Mouse (Mus musculus) spleen, postnatal 4 days (tissue): Measurements from ENCODE around the gene Ralgds.
A peak's percentile ranks its signal among the peaks of the same experiment; 100 is the strongest.

ENCODE experiments used
- DNase-seq, 2 experiments: peaks; one replicate each; pipeline ENCODE4 v3.0.0; 2022; ENCODE audit warnings: low spot score in 2 of 2

Gene Ralgds

GRCm38 (mm10) chr2:28532938-28533771 lies 20.2 kb downstream of the Ralgds start:
- peak; percentile 75 to 85 for DNase-seq

GRCm38 (mm10) chr2:28533901-28534435 lies 21.0 kb downstream of the Ralgds start:
- no peak for DNase-seq

- no peak for DNase-seq
Observed at GRCm38 (mm10) chr2:28534436-28535262, 21.7 kb downstream of the Ralgds start.

GRCm38 (mm10) chr2:28535263-28535540 lies 22.3 kb downstream of the Ralgds start:
- no peak for DNase-seq

- no peak for DNase-seq
Observed at GRCm38 (mm10) chr2:28535650-28536049, 22.7 kb downstream of the Ralgds start.

GRCm38 (mm10) chr2:28536166-28536565 lies 23.2 kb downstream of the Ralgds start:
- no peak for DNase-seq

GRCm38 (mm10) chr2:28536766-28537633 lies 24.1 kb downstream of the Ralgds start:
- DNase-seq: no peak

GRCm38 (mm10) chr2:28537634-28537920 lies 24.7 kb downstream of the Ralgds start:
- no peak for DNase-seq

GRCm38 (mm10) chr2:28537995-28538816 lies 25.3 kb downstream of the Ralgds start:
- no peak for DNase-seq

GRCm38 (mm10) chr2:28538817-28539128 lies 25.8 kb downstream of the Ralgds start:
- DNase-seq: no peak

- DNase-seq: peak; percentile 61 to 74
Observed at GRCm38 (mm10) chr2:28539206-28539605, 26.3 kb downstream of the Ralgds start.

- peak; percentile 61 to 73 for DNase-seq
Observed at GRCm38 (mm10) chr2:28539949-28540348, 27.0 kb downstream of the Ralgds start.

GRCm38 (mm10) chr2:28540587-28541227 lies 27.8 kb downstream of the Ralgds start:
- no peak for DNase-seq

- DNase-seq: no peak
Observed at GRCm38 (mm10) chr2:28543894-28544293, 31.0 kb downstream of the Ralgds start.

- no peak for DNase-seq
Observed at GRCm38 (mm10) chr2:28545976-28546375, 33.1 kb downstream of the Ralgds start.

GRCm38 (mm10) chr2:28546560-28546959 lies 33.6 kb downstream of the Ralgds start:
- no peak for DNase-seq

- DNase-seq: peak; percentile 83 to 95
Observed at GRCm38 (mm10) chr2:28547237-28548172, 34.6 kb downstream of the Ralgds start.

- DNase-seq: no peak
Observed at GRCm38 (mm10) chr2:28549157-28549556, 36.2 kb downstream of the Ralgds start.

GRCm38 (mm10) chr2:28552301-28552700 lies 39.4 kb downstream of the Ralgds start:
- no peak for DNase-seq

GRCm38 (mm10) chr2:28557452-28557851 lies 44.5 kb downstream of the Ralgds start:
- DNase-seq: no peak
